Mouse (Mus musculus) heart, postnatal 0 days (tissue): ENCODE measurements around the gene Zfp36l2. TPM values are rescaled to one million over a fixed set of nuclear protein-coding genes. Genes with fewer than 3 reads are reported as not detected.
A peak's percentile ranks its signal among the peaks of the same experiment; 100 is the strongest.

Experiments used
- ATAC-seq: fragments of 200-750 bp; cut with Nextera tagmentation; 2 replicates; pipeline ENCODE4 v1.8.0; 2017; ENCODE audit warnings: low read depth, moderate number of reproducible peaks, moderate library complexity; ENCODE audit not compliant: insufficient read depth
- DNase-seq: peaks from one replicate; pipeline ENCODE4 v3.0.0-alpha.2; 2016; ENCODE audit warnings: low spot score
- H3K27ac ChIP-seq: fragments of 300-500 bp; sonication (generic); 2 replicates; pipeline ENCODE4 v1.5.1; 2014; ENCODE audit warnings: low read depth, mild to moderate bottlenecking
- H3K27me3 ChIP-seq: fragments of 300-500 bp; sonication (generic); 2 replicates; pipeline ENCODE4 v1.6.1; 2014; ENCODE audit warnings: low read length, mixed read lengths; ENCODE audit not compliant: control insufficient read depth, insufficient read depth
- H3K36me3 ChIP-seq: fragments of 300-500 bp; sonication (generic); replicated peaks from 2 replicates; pipeline ENCODE4 v1.6.1; 2014; ENCODE audit warnings: low read length, mixed read lengths; ENCODE audit not compliant: control insufficient read depth, insufficient read depth
- H3K4me1 ChIP-seq: fragments of 300-500 bp; sonication (generic); 2 replicates; pipeline ENCODE4 v1.6.1; 2014; ENCODE audit warnings: antibody characterized with exemption; ENCODE audit not compliant: control insufficient read depth, insufficient read depth
- H3K4me2 ChIP-seq: fragments of 300-500 bp; sonication (generic); 2 replicates; pipeline ENCODE4 v1.6.1; 2014; ENCODE audit warnings: low read depth, mild to moderate bottlenecking, low read length, moderate library complexity
- H3K4me3 ChIP-seq: fragments of 300-500 bp; sonication (generic); 2 replicates; pipeline ENCODE4 v1.5.1; 2014; ENCODE audit warnings: low read depth, low read length
- H3K9ac ChIP-seq: fragments of 300-500 bp; sonication (generic); replicated peaks from 2 replicates; pipeline ENCODE4 v1.6.1; 2014; ENCODE audit warnings: low read depth, low read length, mixed read lengths
- H3K9me3 ChIP-seq: fragments of 300-500 bp; sonication (generic); replicated peaks from 2 replicates; pipeline ENCODE4 v1.6.1; 2016; ENCODE audit warnings: low read length; ENCODE audit not compliant: control insufficient read depth
- CTCF ChIP-seq: IDR thresholded peaks from 2 replicates; pipeline ENCODE4 v1.5.1; 2016; ENCODE audit warnings: antibody characterized with exemption, control low read depth, low read depth
- EP300 ChIP-seq: IDR thresholded peaks from 2 replicates; pipeline ENCODE4 v1.6.1; 2016; ENCODE audit warnings: antibody characterized with exemption, low read depth
- WGBS: fragments of 180-500 bp; shearing (Covaris S2); extraction: QIAGEN DNeasy Blood & Tissue Kit; methylation state at CpG from one replicate; pipeline ENCODE4 v1.1.7; 2014; 5-methylcytosine and 5-hydroxymethylcytosine counted together
- polyA plus RNA-seq: library from polyadenylated mRNA; unstranded; fragments of >200 nt; fragmentation: Nextera tagmentation; extraction: Ambion mirVana; gene quantifications from 2 replicates; pipeline ENCODE4 v1.2.1, GENCODE M21; 2015
- total RNA-seq: library from RNA; depleted of rRNA; stranded (reverse); fragments of >200 nt; gene quantifications from 2 replicates; pipeline ENCODE4 v1.2.3, GENCODE M21; 2014; ENCODE audit warnings: low replicate concordance

Zfp36l2 gene
- total and polyA plus RNA-seq, 2 experiments from 2014 or later: 4.5 to 14.0 TPM

DNA sequence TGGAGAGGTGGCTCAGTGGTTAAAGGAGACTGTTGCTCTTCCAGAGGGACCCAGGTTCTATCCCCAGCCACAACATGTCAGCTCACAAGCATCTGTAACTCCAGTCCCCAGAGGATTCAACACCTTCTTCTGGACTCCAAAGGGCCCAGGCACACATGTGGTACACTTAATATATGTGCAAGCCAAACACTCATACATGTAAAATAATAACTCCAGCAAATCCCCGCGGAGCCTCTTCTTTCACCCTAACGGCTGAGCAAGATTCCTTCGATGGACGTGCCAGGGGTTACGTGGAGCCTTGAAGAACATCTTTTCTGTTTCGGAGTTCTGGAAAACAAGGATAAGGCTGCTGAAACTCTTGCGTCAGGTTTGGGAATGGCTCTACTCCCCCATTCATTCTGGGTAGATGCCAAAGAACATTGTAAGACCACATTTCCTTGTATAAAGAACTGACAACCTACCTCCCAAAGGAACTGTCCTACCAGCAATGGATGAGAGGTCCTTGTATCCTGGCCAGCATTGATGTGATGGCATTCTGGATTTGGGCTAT is 25.5 kb downstream of the Zfp36l2 start:
- no peak overlapping the region for H3K4me3 ChIP-seq
- DNase-seq (no peak), ATAC-seq (no peak)
- H3K9ac ChIP-seq: no peak overlapping the region
- H3K4me1 ChIP-seq: peaks cover 8% of the 10 kb centered on the region; the same call in 1 of the 2 replicates
- H3K27ac ChIP-seq: peak overlapping the region; percentile 43; the same call in 1 of the 2 replicates
- no peaks in the 10 kb centered on the region for H3K27me3 ChIP-seq
- WGBS: 74% methylated on average over 8 of the region's 8 CpGs
- no peaks in the 10 kb centered on the region for H3K36me3 ChIP-seq
- H3K9me3 ChIP-seq: no peaks in the 10 kb centered on the region
- TF ChIP-seq CTCF (no peak), EP300 (no peak)
- no peak overlapping the region for H3K4me2 ChIP-seq

DNA sequence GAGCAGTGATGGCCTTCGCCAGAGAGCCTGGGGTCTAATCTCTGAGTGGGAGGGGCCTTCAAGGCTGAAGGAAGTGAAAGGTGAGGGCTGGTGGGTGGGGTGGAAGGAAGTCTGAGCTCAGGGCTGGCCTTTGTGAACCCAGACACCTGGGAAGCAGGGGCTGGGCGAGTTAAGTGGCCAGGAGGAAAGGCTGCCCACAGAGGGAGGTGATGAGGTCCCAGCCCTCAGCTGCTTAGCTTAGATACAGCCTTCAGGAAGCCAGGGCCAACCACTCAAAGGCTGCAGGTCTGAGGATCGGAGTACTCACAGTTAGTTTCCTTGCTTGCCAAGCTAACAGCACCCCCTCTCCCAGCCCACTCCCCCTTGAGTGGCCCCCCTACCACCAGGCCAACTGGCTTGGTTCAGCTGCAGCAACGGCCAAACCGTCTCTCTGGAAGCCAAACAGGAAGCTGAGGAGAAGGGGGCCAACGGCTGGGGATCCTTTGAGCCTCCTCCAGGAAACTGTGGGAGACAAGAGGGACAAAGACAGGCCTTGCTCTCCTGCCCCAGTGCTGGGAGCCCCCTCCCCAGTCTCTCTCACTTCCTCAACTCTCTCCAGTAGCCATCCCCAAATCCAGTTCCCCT is 26.4 kb downstream of the Zfp36l2 start:
- H3K27ac ChIP-seq: peak overlapping the region; percentile 43
- WGBS: 46% methylated on average over 6 of the region's 6 CpGs
- no peaks in the 10 kb centered on the region for H3K27me3 ChIP-seq

DNA sequence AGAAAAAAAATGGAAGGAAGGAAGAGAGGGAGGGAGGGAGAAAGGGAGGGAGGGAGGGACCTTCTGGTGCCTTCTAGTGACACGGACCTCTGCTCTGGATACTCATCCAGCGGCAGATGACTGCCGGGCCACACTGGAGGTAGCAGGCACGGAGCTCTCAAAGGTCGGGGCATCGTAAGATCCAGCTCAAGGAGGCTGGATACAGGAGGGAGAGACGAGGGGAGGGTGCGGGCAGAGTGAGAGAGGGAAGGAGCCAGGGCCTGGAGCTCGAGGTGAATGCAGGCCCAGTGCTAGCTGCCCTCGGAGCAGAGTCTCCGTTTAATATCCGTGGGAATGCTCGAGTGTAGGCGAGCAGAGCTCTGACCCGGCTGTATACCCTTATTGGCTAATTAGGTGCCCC is 28.9 kb downstream of the Zfp36l2 start:
- WGBS: 79% methylated on average over 15 of the region's 15 CpGs
- TF ChIP-seq CTCF (no peak), EP300 (no peak)
- no peak overlapping the region for H3K27ac ChIP-seq
- no peak overlapping the region for H3K9ac ChIP-seq
- no peaks in the 10 kb centered on the region for H3K27me3 ChIP-seq
- H3K4me1 ChIP-seq: peaks cover 8% of the 10 kb centered on the region; the same call in 1 of the 2 replicates
- ATAC-seq (no peak), DNase-seq (no peak)
- H3K4me2 ChIP-seq: no peak overlapping the region
- no peak overlapping the region for H3K4me3 ChIP-seq
- no peaks in the 10 kb centered on the region for H3K36me3 ChIP-seq
- no peaks in the 10 kb centered on the region for H3K9me3 ChIP-seq

More for the DNA sequence above, 26.4 kb downstream of the Zfp36l2 start:
- Histone ChIP-seq H3K9me3 (no peaks in the 10 kb centered on the region), H3K4me2 (no peak overlapping the region), H3K9ac (no peak overlapping the region), H3K4me1 (peaks cover 8% of the 10 kb centered on the region; the same call in 1 of the 2 replicates), H3K36me3 (no peaks in the 10 kb centered on the region), H3K4me3 (no peak overlapping the region)
- no peak for ATAC-seq
- no peak for DNase-seq
- TF ChIP-seq EP300 (no peak), CTCF (no peak)

DNA sequence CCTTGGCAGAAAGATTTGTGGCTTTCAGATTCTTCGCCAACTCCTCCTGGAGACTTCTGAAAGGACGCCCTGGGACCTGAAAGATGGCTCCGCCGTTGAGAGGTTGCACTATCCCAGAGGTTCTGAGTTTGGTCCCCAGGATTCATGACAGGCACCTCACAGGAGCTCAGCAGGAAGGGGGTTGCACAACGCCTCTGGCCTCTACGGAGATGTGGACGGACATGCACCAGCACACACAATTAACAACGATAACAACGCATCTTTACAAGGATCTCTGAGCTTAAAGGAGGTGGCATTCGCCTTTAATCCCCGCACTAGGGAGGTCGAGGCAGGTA is 29.3 kb downstream of the Zfp36l2 start:
- Histone ChIP-seq H3K9me3 (no peaks in the 10 kb centered on the region), H3K27me3 (peaks cover under 1% of the 10 kb centered on the region; the same call in 1 of the 2 replicates), H3K4me2 (no peak overlapping the region), H3K36me3 (no peaks in the 10 kb centered on the region), H3K4me3 (no peak overlapping the region), H3K27ac (no peak overlapping the region), H3K9ac (no peak overlapping the region), H3K4me1 (peaks cover 8% of the 10 kb centered on the region; the same call in 1 of the 2 replicates)
- ATAC-seq: no peak
- TF ChIP-seq CTCF (no peak), EP300 (no peak)
- 90% methylated on average over 12 of the region's 12 CpGs for WGBS
- no peak for DNase-seq

DNA sequence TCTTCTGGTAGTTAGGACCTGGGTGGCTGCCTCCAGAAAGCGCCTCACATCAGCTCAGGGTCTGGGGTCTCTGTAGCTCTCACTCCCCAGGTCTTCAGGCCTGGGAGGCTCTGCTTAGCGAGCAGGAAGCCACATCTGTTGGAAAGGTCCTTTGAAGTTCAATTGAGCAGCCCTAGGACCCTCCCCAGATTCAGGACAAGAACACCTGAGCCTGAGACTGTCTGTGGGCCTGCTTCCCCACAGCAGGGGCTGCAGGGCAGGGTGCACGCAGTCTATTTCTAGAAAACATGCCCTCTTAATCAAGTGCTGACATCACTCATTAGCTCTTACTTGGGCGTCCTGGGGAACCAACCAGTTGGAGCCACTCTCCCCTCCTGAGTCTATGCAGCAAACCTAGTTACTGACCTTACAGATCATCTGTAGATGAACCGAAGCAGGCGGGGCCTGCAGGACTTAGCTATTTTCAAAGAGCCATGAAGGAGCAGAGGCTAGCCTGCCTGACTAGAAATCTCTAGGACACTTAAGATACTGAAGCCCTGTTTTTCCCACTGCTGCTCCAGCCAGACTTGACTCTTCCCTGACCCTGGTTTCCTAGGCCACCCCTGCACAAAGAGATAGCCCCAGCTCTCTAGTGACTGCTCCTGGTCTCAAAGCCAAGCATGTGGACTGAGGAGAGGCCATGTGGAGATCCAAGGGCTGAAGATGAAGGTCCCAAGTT is 29.8 kb downstream of the Zfp36l2 start:
- H3K9me3 ChIP-seq: no peaks in the 10 kb centered on the region
- H3K4me1 ChIP-seq: peaks cover 10% of the 10 kb centered on the region; the same call in 1 of the 2 replicates
- ATAC-seq: no peak
- H3K4me3 ChIP-seq: no peak overlapping the region
- no peak overlapping the region for H3K27ac ChIP-seq
- peaks cover 6% of the 10 kb centered on the region; the same call in 1 of the 2 replicates for H3K27me3 ChIP-seq
- H3K36me3 ChIP-seq: no peaks in the 10 kb centered on the region
- no peak overlapping the region for H3K4me2 ChIP-seq
- 63% methylated on average over 6 of the region's 6 CpGs for WGBS
- H3K9ac ChIP-seq: no peak overlapping the region
- TF ChIP-seq CTCF: no peak
- no peak for TF ChIP-seq EP300
- DNase-seq: no peak
